Mouse (Mus musculus) kidney, adult 2 months (tissue): ENCODE measurements around the gene Nfe2l2.

Experiments used
- CTCF ChIP-seq: fragments of 200-500 bp; conservative IDR thresholded peaks from 2 replicates; pipeline ENCODE4 v1.5.1; 2011; ENCODE audit warnings: low read depth, mild to moderate bottlenecking, control low read depth, low read length, moderate library complexity, mixed read lengths; ENCODE audit not compliant: insufficient read depth, insufficient read length
- POLR2A ChIP-seq: fragments of 200-500 bp; IDR thresholded peaks from one replicate; pipeline ENCODE4 v1.6.1; 2011; ENCODE audit warnings: low read depth, low read length, control low read depth

- TF ChIP-seq POLR2A (no peak), CTCF (no peak)
Measured at GRCm38 (mm10) chr2:75679947-75680346, 24.5 kb downstream of the Nfe2l2 start.
